Mouse (Mus musculus) c-Kit-positive CD71-positive TER-119-negative erythroid progenitor cells, embryonic 14.5 days (primary cell): ENCODE results near the gene Rps18.
"Not testable (repeated sequence)": the region's sequence is repeated elsewhere in the genome, so short reads cannot be mapped to it uniquely, and the experiment has no call there.

Experiments used
- DNase-seq: peaks from one replicate; pipeline ENCODE4 v3.0.0-alpha.2; 2013; ENCODE audit warnings: low read depth

The Rps18 gene

DNA sequence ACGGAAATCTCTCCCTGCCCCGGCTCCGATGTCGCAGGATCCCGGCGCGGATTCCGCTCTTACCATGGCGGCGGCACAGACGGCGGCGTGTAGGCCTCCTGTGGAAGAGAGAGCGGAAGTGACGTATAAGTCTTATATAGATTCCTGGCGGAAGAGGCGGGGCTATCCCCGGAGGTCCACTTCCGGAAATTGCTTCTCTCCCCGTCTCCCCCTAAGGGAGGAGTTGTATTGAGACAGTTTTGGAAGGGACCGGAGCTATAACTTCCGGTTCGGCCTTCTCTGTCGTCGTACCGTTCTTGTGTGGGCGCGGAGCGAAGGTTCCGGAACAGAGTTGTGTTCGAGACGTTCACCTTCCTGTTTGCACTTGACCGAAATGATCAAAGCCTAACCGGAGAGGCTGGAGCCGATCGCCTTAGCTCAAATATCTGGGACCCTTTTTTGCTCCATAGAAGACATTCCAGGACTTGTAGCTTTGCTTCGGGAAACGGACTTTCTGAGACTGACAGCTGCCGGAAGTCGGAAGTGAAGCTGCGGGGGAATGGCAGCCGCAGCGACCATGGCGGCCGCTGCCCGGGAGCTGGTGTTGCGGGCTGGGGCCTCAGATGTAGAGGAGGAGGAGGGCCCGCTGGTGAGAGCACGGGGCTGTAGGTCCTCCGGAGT, at the start of gene Rps18, which contains the start of gene Vps52:
Gene Rps18, minus strand, starts transcription at position 447 of the 660 bp plus-strand sequence.
Gene Vps52, plus strand, starts transcription at position 258 of the 660 bp plus-strand sequence.
- DNase-seq, result peak; percentile 92

DNA sequence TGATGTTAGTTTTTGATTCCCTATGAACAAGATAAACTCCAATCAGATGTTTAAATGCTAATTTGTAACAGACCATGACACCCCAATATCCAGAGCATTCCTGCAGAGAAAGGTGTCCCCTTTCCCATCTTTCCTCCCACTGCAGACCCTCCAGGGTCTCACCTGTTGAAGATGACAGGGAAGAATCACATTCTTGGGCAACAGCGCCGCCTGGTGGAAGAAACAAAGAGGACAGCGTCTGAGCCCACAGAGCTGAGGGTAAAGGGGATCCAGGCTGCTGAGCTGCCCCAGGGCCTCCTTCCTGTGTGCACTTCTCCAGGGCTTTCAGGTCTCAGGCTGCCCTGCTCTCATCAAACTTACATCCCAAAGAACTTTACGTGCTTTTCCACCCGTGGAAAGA, 47.6 kb upstream of the Rps18 start:
- DNase-seq, result no peak

DNA sequence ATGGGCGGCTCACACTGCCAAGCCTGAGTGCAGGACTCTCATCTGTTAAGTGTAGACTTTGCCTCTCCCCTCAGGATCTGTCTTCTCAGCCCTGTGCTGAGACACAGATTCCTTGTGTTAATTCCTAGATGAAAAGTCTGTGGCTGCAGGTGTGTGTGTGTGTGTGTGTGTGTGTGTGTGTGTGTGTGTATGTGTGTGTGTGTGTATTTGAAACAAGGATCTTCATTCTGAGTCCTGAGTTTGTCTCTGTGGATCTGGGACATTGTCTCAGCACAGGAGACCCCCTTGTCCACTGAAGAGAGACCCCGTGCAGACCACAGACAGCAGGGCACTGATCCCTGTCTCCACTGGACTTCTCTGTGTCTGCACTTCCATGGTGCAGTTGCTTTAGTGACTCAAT, 45.0 kb upstream of the Rps18 start:
- not testable (repeated sequence) for DNase-seq

DNA sequence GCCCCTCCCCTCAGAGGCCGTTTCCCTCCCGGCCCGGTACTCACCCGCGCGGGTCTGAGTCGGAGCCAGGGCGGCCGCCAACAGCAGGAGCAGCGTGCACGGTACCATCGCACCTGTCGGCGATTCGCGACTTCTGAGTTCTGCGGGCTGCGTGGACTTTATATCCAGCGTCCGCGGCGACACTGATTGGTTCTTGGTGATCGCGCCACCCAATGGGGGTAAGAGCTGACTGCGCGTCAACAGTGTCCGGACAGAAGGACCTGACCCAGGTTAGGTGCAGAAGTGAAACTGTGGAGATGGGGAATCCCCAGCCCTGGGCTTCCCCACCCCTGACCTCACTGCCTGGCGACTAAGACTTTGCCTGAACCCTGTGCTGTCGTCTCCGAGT, 44.3 kb upstream of the Rps18 start, which contains the start of gene H2-K1:
Gene H2-K1, minus strand, starts transcription at position 198 of the 388 bp plus-strand sequence.
- DNase-seq, result peak; percentile 71

DNA sequence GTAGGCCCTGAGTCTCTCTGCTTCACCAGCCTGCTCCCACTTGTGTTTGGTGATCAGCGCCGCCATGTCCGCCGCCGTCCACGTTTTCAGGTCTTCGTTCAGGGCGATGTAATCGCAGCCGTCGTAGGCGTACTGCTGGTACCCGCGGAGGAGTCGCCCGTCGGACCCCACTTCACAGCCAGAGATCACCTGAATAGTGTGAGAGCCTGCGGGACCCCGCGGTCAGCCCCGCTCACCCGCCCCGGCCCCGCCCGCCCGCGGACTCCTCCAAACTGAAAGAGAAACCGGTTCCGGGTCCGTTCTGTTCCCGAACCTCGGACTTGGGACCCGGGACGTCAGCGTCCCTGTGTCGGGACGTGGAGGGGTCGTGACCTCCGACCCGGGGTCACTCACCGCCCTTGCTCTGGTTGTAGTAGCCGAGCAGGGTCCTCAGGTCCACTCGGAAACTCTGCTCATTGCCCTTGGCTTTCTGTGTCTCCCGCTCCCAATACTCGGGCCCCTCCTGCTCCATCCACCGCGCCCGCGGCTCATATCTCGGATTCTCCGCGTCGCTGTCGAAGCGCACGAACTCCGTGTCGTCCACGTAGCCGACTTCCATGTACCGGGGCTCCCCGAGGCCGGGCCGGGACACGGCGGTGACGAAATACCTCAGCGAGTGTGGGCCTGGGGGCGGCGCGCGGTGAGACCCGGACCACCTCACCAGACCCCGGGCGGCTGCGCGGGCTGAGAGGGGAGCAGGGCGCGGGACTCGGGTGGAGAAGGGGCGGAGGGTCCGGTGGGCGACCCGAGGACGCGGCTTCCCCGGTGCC, 43.7 kb upstream of the Rps18 start:
- DNase-seq, result no peak

DNA sequence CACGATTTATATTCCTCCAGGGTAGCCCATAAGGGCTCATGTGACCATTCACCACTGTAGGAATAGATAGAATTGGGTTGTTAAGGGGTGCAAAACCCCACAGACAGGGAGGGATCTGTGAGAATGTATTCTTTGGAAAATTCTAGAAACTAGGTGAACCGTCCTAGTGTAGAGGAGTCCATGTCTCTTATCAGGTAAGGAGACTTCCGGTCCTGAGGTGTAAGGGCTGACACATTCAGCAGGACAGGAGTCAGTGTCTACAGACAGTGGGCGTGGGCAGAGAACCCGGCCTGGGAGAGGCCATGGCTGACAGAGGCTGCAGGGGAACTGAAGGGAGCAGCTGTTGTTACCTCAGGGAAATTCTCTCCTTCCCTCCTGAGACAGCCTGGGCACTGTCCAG, 42.9 kb upstream of the Rps18 start:
- not testable (repeated sequence) for DNase-seq

DNA sequence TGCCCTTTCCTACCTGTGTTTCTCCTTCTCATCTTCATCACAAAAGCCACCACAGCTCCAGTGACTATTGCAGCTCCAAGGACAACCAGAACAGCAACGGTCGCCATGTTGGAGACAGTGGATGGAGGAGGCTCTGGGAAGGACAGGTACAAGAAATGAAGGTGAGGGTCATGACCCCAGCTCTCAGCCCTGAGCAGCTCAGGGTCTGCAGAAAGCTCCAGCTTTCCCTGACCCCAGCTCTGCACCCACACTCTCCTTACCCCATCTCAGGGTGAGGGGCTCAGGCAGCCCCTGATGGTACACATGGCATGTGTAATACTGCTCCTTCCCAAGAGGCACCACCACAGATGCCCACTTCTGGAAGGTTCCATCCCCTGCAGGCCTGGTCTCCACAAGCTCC, 41.2 kb upstream of the Rps18 start:
- DNase-seq, result not testable (repeated sequence)

DNA sequence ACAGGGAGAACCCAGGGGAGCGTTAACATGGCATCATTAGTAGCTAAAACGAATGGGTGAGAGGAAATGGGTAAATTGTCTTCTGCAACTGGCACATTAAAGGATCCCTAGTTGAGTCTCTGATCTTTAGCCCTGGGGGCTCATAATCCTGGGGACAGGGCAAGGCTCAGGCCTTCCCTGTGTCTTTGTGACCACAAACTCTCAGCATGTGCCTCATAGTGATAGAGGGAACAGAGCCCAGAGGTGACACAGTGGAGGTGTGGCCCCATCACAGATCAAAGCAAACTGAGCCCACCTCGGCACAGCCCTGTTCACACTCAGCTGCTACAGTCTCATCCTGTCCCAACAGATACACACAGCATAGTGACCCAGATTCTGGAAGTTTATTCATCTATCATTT, 39.9 kb upstream of the Rps18 start:
- DNase-seq, result no peak

DNA sequence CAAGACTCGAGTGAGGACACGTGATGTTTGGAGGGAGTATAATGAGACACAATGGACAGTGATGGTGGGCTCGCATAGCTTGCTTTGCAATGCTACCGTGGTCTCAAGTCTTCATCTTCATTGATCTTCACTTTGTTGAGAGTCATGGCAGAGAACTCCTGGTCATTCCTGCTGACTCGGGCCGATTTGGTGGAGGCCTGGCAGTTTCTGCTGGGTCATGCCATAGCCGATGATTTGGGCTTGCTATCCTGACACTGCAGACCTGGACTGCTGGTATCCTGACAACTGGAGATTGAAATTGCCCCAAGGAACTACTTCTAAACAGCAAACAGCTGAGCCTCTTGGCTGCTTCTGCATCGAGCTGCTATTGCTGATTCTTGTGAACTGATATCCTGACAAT, 39.2 kb upstream of the Rps18 start:
- no peak for DNase-seq

DNA sequence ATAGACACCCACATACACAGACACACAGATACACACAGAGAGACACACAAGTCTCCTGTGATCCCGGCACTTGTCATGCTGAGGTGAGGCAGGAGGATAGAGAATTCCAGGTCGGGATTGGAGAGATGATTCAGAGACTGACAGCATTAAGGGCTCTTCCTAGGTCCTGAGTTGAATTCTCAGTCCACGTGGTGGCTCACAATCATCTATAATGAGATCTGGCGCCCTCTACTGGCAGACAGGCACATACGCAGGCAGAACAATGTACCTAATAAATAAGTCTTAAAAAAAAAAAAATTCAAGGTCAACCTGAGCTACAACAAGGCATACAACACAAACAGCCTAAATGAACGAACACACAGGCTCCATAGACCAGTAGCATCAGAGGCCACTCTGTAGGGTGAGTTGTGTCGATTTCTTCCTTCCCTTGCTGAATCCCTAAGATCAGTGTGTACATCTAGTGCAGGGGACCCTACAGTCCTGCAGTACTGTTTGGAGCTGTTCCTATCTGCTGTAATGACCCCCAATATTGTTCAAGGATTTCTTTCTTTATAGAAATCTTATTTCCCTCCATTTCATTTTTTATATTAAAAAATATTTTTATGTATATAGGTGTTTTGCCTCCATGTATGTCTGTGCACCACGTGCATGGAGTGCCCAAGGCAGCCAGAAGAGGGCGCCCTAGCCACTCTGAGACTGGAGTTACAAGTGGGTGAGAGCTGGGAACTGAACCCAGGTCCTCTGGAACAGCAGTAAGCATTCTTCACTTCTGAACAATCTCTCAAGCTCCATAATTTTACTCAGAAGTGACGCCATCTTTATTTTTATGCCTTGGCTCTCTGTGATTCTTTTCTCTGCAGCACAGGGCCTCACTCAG, 36.2 kb upstream of the Rps18 start:
- peak; percentile 79 for DNase-seq

DNA sequence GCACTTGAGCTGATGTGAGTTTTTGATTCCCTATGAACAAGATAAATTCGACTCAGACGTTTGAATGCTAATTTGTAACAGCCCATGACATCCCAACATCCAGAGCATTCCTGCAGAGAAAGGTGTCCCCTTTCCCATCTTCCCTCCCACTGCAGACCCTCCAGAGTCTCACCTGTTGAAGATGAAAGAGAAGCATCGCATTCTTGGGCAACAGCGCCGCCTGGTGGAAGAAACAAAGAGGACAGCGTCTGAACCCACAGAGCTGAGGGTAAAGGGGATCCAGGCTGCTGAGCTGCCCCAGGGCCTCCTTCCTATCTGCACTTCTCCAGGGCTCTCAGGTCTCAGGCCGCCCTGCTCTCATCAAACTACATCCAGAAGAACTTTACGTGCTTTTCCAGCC, 26.3 kb upstream of the Rps18 start:
- DNase-seq, result not testable (repeated sequence)

DNA sequence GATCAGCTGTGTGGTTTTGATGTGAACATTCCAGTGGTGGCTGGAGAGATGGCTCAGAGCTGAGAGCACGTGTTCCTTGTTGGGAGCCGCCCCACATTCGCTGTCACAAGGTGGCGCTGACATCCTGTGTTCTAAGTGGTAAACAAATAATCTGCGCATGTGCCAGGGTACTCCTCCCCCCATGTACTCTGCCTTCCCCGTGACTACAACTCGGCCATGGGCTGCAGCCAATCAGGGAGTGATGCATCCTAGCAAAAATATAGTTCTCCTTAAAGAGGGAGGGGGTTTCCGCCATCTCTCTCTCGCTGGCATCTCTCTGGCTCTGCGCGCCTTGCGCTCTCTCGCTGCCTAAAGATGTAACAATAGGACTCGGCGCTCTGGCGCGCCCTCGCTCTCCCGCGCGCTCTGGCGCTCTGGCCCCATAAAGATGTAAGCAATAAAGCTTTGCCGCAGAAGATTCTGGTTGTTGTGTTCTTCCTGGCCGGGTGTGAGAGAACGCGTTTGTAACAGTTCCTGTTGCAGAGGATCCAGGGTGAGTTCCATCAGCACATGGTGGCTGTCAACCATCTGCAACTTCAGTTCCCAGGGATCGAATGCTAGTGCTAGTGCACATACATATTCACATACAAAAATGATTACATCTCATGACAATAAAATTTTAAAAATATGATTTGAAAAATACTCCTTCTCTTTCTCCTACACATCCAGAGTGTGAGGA, 25.6 kb upstream of the Rps18 start:
- not testable (repeated sequence) for DNase-seq

DNA sequence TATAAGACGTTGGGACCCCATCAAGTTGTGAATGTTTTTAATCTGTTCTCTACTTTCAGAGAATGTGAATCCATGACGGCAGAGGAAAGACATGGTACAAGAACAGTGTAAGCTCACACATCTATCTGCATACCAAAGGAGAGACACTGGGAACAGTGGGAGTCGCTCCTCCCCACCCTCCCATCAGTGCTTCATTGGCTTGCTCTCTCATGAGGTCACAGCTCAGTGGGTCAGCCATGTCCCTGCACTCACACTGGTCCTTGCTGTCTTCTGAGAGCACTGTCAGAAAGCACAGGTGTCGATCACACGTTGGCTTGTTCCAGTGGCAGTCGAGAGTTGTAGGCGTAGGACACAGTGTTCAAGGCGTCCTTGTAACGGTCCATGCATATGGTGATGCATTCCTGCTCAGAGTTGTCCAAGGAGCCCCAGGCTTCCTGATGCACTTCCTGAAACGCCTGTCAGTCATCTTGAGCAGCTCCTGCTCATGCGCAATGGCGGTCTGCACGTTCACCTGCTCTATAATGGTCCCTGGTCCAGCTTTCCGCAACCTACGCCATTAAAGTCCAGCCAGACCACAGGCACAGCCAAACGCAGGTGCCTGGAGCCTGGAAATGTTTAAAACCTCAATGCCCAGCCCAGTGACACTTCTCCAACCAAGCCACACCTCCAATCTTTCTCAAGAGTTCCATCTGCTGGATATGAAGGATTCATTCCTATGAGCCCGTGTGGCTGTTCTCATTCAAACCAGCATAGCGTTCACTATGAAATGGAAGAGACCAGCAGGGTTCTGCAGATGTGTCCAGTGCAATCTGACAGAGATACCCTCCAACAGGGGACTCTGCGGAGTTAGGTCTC, 24.6 kb upstream of the Rps18 start:
- DNase-seq, result no peak

DNA sequence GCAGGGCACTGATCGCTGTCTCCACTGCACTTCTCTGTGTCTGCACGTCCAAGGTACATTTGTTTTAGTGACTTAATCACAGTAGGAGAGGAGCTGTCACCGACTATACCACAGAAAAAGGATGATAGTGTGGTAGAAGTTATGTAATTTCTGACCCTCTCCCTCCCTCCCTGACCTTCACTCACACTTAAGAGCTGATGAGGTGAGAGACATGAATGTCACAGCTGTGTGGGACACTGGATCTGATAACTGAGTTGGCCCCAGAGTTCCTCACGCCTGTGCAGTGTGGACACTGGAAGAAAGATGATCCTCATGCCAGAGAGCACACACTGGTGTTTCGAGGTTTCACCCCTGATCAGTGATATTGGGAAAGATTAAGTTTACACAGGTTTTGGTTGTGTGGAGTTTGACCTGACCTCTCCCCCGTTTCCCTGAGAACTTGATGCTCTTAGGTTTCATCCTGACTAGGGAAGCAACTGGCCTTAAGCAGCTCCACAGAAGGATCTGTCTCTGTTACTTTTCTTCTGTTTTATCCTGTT, 23.8 kb upstream of the Rps18 start:
- DNase-seq, result no peak

DNA sequence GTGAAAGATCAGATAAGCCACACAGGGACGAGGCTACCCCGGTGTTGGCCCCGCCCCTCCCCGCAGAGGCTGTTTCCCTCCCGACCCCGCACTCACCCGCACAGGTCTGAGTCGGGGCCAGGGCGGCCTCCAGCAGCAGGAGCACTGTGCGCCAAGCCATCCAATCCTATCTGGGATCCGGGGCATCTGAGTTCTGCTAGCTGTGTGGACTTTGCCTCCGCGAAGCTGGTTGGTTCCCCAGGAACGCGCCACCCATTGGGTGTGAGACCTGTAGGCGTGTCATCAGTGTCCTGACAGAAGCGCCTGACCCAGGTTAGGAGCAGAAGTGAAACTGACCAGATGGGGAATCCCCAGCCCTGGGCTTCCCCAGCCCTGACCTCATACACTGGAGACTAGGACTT, 22.8 kb upstream of the Rps18 start:
- no peak for DNase-seq

DNA sequence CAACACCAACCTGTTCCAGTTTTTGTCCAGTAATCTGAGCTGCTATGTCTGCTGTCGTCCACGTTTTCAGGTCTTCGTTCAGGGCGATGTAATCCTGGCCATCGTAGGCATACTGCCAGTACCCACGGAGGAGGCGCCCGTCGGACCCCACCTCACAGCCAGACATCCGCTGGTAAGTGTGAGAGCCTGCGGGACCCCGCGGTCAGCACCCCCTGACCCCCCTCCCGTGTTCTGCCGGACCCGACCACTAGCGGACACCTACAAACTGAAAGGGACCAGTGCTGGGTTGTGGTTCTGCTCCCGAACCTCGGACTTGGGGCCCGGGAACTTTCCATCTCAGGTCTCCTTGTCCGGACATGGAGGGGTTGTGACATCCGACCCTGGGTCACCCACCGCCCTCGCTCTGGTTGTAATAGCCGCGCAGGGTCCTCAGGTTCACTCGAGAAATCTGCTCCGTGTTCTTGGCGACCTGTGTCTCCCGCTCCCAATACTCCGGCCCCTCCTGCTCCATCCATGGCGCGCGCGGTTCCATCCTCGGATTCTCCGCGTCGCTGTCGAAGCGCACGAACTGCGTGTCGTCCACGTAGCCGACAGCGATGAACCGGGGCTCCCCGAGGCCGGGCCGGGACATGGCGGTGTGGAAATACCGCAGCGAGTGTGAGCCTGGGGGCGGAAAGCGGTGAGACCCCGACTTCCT, 22.2 kb upstream of the Rps18 start:
- no peak for DNase-seq

DNA sequence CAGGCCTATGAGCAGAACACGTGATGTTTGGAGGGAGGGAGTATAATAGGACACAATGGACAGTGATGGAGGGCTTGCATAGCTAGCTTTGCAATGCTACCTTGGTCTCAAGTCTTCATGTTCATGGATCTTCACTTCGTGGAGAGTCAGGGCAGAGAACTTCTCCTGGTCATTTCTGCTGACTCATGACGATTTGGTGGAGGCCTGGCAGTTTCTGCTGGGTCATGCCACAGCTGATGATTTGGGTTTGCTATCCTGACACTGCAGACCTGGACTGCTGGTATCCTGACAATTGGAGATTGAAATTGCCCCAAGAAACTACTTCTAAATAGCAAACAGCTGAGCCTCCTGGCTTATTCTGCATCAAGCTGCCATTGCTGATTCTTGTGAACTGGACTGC, 17.8 kb upstream of the Rps18 start:
- DNase-seq, result no peak

DNA sequence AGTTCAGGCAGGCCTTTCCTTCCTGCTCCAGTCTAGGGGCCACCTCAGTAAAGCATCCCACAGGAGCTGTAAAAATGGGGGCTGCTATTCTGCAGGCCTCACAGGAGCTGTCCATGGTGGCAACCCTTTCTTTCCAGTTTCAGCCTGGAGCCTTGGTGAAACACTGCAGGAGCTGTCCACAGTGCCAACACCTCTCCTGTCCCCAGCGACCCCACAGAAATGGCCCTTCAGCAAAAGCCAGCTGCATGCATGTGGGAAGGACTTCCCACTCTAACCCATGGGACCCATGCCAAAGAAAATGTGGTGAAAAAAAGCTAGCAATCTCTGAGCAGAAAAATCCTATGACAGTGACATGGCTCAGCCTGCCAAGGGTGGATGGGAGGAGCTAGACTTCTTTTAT, 16.9 kb upstream of the Rps18 start:
- no peak for DNase-seq

DNA sequence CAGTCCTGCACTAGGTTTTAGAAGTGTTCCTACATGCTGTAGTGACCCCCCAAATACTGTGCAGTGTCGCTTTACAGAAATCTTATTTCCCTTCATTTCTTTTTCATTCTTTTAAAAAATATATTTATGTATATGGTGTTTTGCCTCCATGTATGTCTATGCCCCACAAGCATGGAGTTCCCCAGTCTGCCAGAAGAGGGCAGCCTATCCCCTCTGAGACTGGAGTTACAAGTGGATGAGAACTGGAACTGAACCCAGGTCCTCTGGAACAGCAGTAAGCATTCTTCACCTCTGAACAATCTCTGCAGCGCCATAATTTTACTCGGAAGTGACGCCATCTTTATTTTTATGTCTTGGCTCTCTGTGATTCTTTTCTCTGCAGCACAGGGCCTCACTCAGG, 13.6 kb upstream of the Rps18 start:
- DNase-seq, result no peak

DNA sequence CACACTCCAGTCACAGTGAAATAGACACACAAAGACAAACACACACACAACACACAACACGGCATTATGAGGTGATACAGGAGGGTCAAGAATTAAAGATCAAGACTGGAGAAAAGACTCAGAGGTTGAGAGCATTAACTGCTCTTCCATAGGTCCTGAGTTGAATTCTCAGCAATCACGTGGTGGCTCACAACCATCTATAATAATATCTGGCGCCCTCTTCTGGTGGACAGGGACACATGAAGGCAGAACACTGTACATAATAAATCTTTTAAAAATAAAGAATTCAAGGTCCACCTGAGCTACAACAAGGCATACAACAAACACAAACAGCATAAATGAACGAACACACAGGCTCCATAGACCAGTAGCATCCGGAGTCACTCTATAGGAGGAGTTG, 13.1 kb upstream of the Rps18 start:
- DNase-seq, result no peak
